Mouse (Mus musculus): Measurements from ENCODE around the gene Rrnad1. TPM values are rescaled to one million over a fixed set of nuclear protein-coding genes. Genes with fewer than 3 reads are reported as not detected.
A peak's percentile ranks its signal among the peaks of the same experiment; 100 is the strongest.

Gene Rrnad1
- polyA plus RNA-seq, 1 experiment from 2014 or later = 14.4 TPM

DNA sequence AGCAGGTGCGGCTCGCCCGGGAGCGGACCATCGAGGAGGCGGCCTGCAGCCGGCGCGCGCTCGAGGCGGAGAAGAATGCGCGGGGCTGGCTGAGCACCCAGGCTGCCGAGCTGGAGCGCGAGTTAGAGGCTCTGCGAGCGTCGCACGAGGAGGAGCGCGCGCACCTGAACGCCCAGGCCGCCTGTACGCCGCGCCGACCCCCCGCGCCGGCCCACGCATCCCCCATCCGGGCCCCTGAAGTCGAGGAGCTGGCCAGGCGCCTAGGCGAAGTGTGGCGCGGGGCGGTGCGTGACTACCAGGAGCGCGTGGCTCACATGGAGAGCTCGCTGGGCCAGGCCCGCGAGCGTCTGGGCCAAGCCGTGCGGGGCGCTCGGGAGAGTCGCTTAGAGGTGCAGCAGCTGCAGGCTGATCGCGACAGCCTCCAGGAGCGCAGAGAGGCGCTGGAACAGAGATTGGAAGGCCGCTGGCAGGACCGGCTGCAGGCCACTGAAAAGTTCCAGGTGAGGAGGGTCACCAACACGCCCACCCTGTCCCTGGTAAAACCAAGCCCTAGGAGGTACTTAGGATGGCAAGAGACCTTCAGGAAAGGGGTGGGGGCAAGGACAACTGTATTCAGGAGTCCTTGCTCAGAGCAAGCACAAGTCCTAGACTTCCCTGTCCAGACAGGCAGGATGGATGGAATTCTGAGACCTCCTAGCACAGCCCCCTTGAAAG lies 41.1 kb upstream of the Rrnad1 start:
- Histone ChIP-seq H3K4me3 (ENCODE audit: control insufficient read depth in 1 of 2, insufficient read depth in 1 of 2, low read depth in 1 of 2, low read length in 2 of 2) (peak overlapping the region; percentile 53 to 57), H3K9me3 (ENCODE audit: control insufficient read depth, low read length) (no peaks in the 10 kb centered on the region), H3K36me3 (ENCODE audit: control insufficient read depth, insufficient read depth, low read length) (peaks cover 21% of the 10 kb centered on the region), H3K9ac (ENCODE audit: low read length) (peak overlapping the region; percentile 76), H3K4me1 (ENCODE audit: control insufficient read depth in 2 of 2, insufficient read depth in 2 of 2, low read length in 2 of 2) (peaks cover 25 to 44% of the 10 kb centered on the region in 2 experiments), H3K4me2 (ENCODE audit: low read length) (peak overlapping the region; percentile 89), H3K27me3 (ENCODE audit: control insufficient read depth, insufficient read depth, low read length) (0 out of 2 replicates have a peak, but pooled peaks cover 6% of the 10 kb centered on the region), H3K27ac (replicated peaks in 1 of 2; ENCODE audit: control insufficient read depth in 1 of 2, insufficient read depth in 1 of 2, low read depth in 2 of 2, low read length in 2 of 2) (peak overlapping the region in 1 of 2 experiments; percentile 68; a peak in 2 of 4 replicates)
- ATAC-seq (ENCODE audit: insufficient number of reproducible peaks, insufficient read depth, low FRiP score, low read depth) = 0 out of 2 replicates have a peak, but pooled peaks have one; percentile 8
- WGBS = 1% methylated on average over 60 of the region's 60 CpGs

- Histone ChIP-seq H3K9ac (ENCODE audit: low read length) (peak within 1 kb of the TSS; percentile 76), H3K9me3 (ENCODE audit: control insufficient read depth, low read length) (no peaks in the 10 kb centered on the region), H3K36me3 (ENCODE audit: control insufficient read depth, insufficient read depth, low read length) (peaks cover 14% of the 10 kb centered on the region), H3K4me3 (ENCODE audit: control insufficient read depth in 1 of 2, insufficient read depth in 1 of 2, low read depth in 1 of 2, low read length in 2 of 2) (peak within 1 kb of the TSS; percentile 53 to 57), H3K27ac (replicated peaks in 1 of 2; ENCODE audit: control insufficient read depth in 1 of 2, insufficient read depth in 1 of 2, low read depth in 2 of 2, low read length in 2 of 2) (peak within 1 kb of the TSS; percentile 4 to 68; a peak in 3 of 4 replicates), H3K27me3 (ENCODE audit: control insufficient read depth, insufficient read depth, low read length) (0 out of 2 replicates have a peak, but pooled peaks cover 6% of the 10 kb centered on the region), H3K4me2 (ENCODE audit: low read length) (peak within 1 kb of the TSS; percentile 89), H3K4me1 (ENCODE audit: control insufficient read depth in 2 of 2, insufficient read depth in 2 of 2, low read length in 2 of 2) (peaks cover 25 to 44% of the 10 kb centered on the region in 2 experiments)
- ATAC-seq (ENCODE audit: insufficient number of reproducible peaks, insufficient read depth, low FRiP score, low read depth) = peak; percentile 74
- under 1% methylated on average over 44 of the region's 44 CpGs for WGBS
These were observed 40.5 kb upstream of the Rrnad1 start, which contains the start of gene Nes for GRCm38 (mm10) chr3:87970939-87971488. Nes (plus strand) TSS chr3:87971078.

- H3K27ac ChIP-seq (replicated peaks in 1 of 2; ENCODE audit: control insufficient read depth in 1 of 2, insufficient read depth in 1 of 2, low read depth in 2 of 2, low read length in 2 of 2) = peak overlapping the region; percentile 4 to 68; a peak in 2 of 4 replicates
- 1% methylated on average over 21 of the region's 21 CpGs for WGBS
- peak overlapping the region; percentile 53 to 57 for H3K4me3 ChIP-seq (ENCODE audit: control insufficient read depth in 1 of 2, insufficient read depth in 1 of 2, low read depth in 1 of 2, low read length in 2 of 2)
- peaks cover 25 to 44% of the 10 kb centered on the region in 2 experiments for H3K4me1 ChIP-seq (ENCODE audit: control insufficient read depth in 2 of 2, insufficient read depth in 2 of 2, low read length in 2 of 2)
- H3K4me2 ChIP-seq (ENCODE audit: low read length) = peak overlapping the region; percentile 89
- peak overlapping the region; percentile 76 for H3K9ac ChIP-seq (ENCODE audit: low read length)
- H3K36me3 ChIP-seq (ENCODE audit: control insufficient read depth, insufficient read depth, low read length) = peaks cover 8% of the 10 kb centered on the region
- no peaks in the 10 kb centered on the region for H3K9me3 ChIP-seq (ENCODE audit: control insufficient read depth, low read length)
- ATAC-seq (ENCODE audit: insufficient number of reproducible peaks, insufficient read depth, low FRiP score, low read depth) = no peak
- 0 out of 2 replicates have a peak, but pooled peaks cover 6% of the 10 kb centered on the region for H3K27me3 ChIP-seq (ENCODE audit: control insufficient read depth, insufficient read depth, low read length)
These were observed 39.8 kb upstream of the Rrnad1 start for GRCm38 (mm10) chr3:87970184-87970938.

- H3K27ac ChIP-seq (replicated peaks in 1 of 2; ENCODE audit: control insufficient read depth in 1 of 2, insufficient read depth in 1 of 2, low read depth in 2 of 2, low read length in 2 of 2) = peak overlapping the region; percentile 93 to 96
- peak overlapping the region; percentile 85 for H3K9ac ChIP-seq (ENCODE audit: low read length)
- H3K4me2 ChIP-seq (ENCODE audit: low read length) = peak overlapping the region; percentile 89
- ATAC-seq (ENCODE audit: insufficient number of reproducible peaks, insufficient read depth, low FRiP score, low read depth) = peak; percentile 96
- peaks cover 16 to 18% of the 10 kb centered on the region in 2 experiments for H3K4me1 ChIP-seq (ENCODE audit: control insufficient read depth in 2 of 2, insufficient read depth in 2 of 2, low read length in 2 of 2)
- peaks cover 4% of the 10 kb centered on the region; the same call in 1 of the 2 replicates for H3K27me3 ChIP-seq (ENCODE audit: control insufficient read depth, insufficient read depth, low read length)
- H3K9me3 ChIP-seq (ENCODE audit: control insufficient read depth, low read length) = no peaks in the 10 kb centered on the region
- peak overlapping the region; percentile 57 to 66 for H3K4me3 ChIP-seq (ENCODE audit: control insufficient read depth in 1 of 2, insufficient read depth in 1 of 2, low read depth in 1 of 2, low read length in 2 of 2)
- H3K36me3 ChIP-seq (ENCODE audit: control insufficient read depth, insufficient read depth, low read length) = no peaks in the 10 kb centered on the region
- 1% methylated on average over 27 of the region's 27 CpGs for WGBS
These were observed 30.2 kb upstream of the Rrnad1 start for GRCm38 (mm10) chr3:87960586-87961191.

GRCm38 (mm10) chr3:87960191-87960585 lies 29.7 kb upstream of the Rrnad1 start:
- ATAC-seq (ENCODE audit: insufficient number of reproducible peaks, insufficient read depth, low FRiP score, low read depth) = no peak
- Histone ChIP-seq H3K9me3 (ENCODE audit: control insufficient read depth, low read length) (no peaks in the 10 kb centered on the region), H3K4me2 (ENCODE audit: low read length) (peak overlapping the region; percentile 89), H3K36me3 (ENCODE audit: control insufficient read depth, insufficient read depth, low read length) (no peaks in the 10 kb centered on the region), H3K4me3 (ENCODE audit: control insufficient read depth in 1 of 2, insufficient read depth in 1 of 2, low read depth in 1 of 2, low read length in 2 of 2) (peak overlapping the region; percentile 57 to 66), H3K9ac (ENCODE audit: low read length) (peak overlapping the region; percentile 85), H3K27me3 (ENCODE audit: control insufficient read depth, insufficient read depth, low read length) (peaks cover 4% of the 10 kb centered on the region; the same call in 1 of the 2 replicates), H3K4me1 (ENCODE audit: control insufficient read depth in 2 of 2, insufficient read depth in 2 of 2, low read length in 2 of 2) (peaks cover 16 to 18% of the 10 kb centered on the region in 2 experiments), H3K27ac (replicated peaks in 1 of 2; ENCODE audit: control insufficient read depth in 1 of 2, insufficient read depth in 1 of 2, low read depth in 2 of 2, low read length in 2 of 2) (peak overlapping the region; percentile 93 to 96)
- 7% methylated on average over 10 of the region's 10 CpGs for WGBS

DNA sequence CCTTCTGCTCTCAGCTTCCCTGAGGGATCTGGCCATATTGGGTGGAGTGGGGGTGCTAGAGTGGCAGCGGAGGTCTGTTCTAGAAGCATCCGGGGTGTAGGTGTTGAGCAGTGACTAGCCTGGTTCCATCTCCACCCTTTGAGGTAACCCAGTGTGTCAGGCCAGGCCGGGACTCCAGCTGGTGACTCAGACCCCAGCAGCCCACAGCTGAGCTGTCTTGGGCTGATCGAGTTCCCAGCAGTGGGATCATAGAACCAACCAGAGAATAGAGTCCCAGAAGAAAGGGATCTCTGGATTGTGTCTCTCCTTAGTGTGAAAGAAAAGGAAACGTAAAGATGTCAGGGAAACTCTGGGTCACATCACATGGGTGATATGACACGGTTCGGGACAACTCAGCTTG lies 28.9 kb upstream of the Rrnad1 start:
- Histone ChIP-seq H3K36me3 (ENCODE audit: control insufficient read depth, insufficient read depth, low read length) (no peaks in the 10 kb centered on the region), H3K27ac (replicated peaks in 1 of 2; ENCODE audit: control insufficient read depth in 1 of 2, insufficient read depth in 1 of 2, low read depth in 2 of 2, low read length in 2 of 2) (peak overlapping the region in 1 of 2 experiments; percentile 93; a peak in 1 of 4 replicates), H3K4me1 (ENCODE audit: control insufficient read depth in 2 of 2, insufficient read depth in 2 of 2, low read length in 2 of 2) (peaks cover 16 to 18% of the 10 kb centered on the region in 2 experiments), H3K27me3 (ENCODE audit: control insufficient read depth, insufficient read depth, low read length) (peaks cover 4% of the 10 kb centered on the region; the same call in 1 of the 2 replicates), H3K4me3 (ENCODE audit: control insufficient read depth in 1 of 2, insufficient read depth in 1 of 2, low read depth in 1 of 2, low read length in 2 of 2) (no peak overlapping the region), H3K9me3 (ENCODE audit: control insufficient read depth, low read length) (no peaks in the 10 kb centered on the region), H3K4me2 (ENCODE audit: low read length) (no peak overlapping the region), H3K9ac (ENCODE audit: low read length) (no peak overlapping the region)
- no peak for ATAC-seq (ENCODE audit: insufficient number of reproducible peaks, insufficient read depth, low FRiP score, low read depth)
- 57% methylated on average over 7 of the region's 7 CpGs for WGBS

- H3K27me3 ChIP-seq (ENCODE audit: control insufficient read depth, insufficient read depth, low read length) = peaks cover 4% of the 10 kb centered on the region; the same call in 1 of the 2 replicates
- ATAC-seq (ENCODE audit: insufficient number of reproducible peaks, insufficient read depth, low FRiP score, low read depth) = no peak
- 73% methylated on average over 1 of the region's 1 CpGs for WGBS
- no peaks in the 10 kb centered on the region for H3K9me3 ChIP-seq (ENCODE audit: control insufficient read depth, low read length)
- H3K4me1 ChIP-seq (ENCODE audit: control insufficient read depth in 2 of 2, insufficient read depth in 2 of 2, low read length in 2 of 2) = peaks cover 16 to 18% of the 10 kb centered on the region in 2 experiments
- no peak overlapping the region for H3K27ac ChIP-seq (replicated peaks in 1 of 2; ENCODE audit: control insufficient read depth in 1 of 2, insufficient read depth in 1 of 2, low read depth in 2 of 2, low read length in 2 of 2)
- no peak overlapping the region for H3K4me2 ChIP-seq (ENCODE audit: low read length)
- H3K36me3 ChIP-seq (ENCODE audit: control insufficient read depth, insufficient read depth, low read length) = no peaks in the 10 kb centered on the region
- H3K9ac ChIP-seq (ENCODE audit: low read length) = no peak overlapping the region
- no peak overlapping the region for H3K4me3 ChIP-seq (ENCODE audit: control insufficient read depth in 1 of 2, insufficient read depth in 1 of 2, low read depth in 1 of 2, low read length in 2 of 2)
These were observed 28.4 kb upstream of the Rrnad1 start for GRCm38 (mm10) chr3:87958967-87959366.
